Mouse (Mus musculus): ENCODE data around the gene D930007J09Rik. TPM values are rescaled to one million over a fixed set of nuclear protein-coding genes. Genes with fewer than 3 reads are reported as not detected.
A peak's percentile ranks its signal among the peaks of the same experiment; 100 is the strongest.

Gene D930007J09Rik
- total and polyA plus RNA-seq, 3 experiments, result 10.4 TPM; not detected in 2

DNA sequence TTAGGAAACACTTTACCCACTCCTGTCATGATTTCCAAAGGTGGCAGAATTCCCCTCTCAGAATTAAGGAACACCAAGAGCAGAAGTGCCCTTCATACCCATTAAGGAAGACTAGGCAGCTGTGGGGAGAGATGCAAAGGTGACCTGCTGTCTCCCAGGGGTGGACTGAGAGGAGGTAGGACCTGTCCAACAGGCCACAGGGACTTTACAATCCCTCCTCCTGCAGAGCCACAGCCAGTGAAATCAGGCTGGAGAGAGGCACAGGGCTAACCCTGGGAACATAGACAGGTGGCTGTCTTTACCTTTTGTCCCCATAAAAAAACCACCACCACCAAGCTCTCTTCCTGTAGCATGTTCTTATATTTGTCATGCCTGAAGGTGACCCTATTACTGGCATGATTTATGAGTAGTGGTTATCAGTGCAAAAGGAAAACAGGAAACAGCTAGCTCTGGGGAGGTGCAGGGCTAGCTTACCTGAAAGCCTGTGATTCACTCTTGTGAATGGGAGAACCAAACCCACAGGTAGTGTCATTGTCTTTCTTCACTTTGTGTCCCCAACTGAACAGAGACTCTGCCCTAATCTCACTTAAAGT, 47.0 kb upstream of the D930007J09Rik start:
- H3K27ac ChIP-seq (ENCODE audit: control insufficient read depth, low read depth, low read length), result peak overlapping the region; percentile 63
- TF ChIP-seq CHD1 (IDR thresholded peaks at IDR 0.05; ENCODE audit: low read depth, low read length), result no peak
- TF ChIP-seq MXI1 (IDR thresholded peaks at IDR 0.05; ENCODE audit: low read depth, low read length), result no peak; the same call in 1 of the 2 replicates
- TF ChIP-seq MEF2A (IDR thresholded peaks at IDR 0.05; ENCODE audit: extremely low read depth, insufficient replicate concordance, low read depth, low read length, poor library complexity, severe bottlenecking), result no peak
- TF ChIP-seq MAX (IDR thresholded peaks at IDR 0.05; ENCODE audit: low read length), result peak; percentile 11; the same call in 1 of the 2 replicates
- TF ChIP-seq RAD21 (IDR thresholded peaks at IDR 0.05; ENCODE audit: low read depth, low read length), result no peak
- peak; percentile 13; the same call in 1 of the 2 replicates for TF ChIP-seq SIN3A (IDR thresholded peaks at IDR 0.05; ENCODE audit: low read length)
- no peak for TF ChIP-seq CTCF (IDR thresholded peaks at IDR 0.05 in 2 of 3, conservative IDR thresholded peaks at IDR 0.05 in 1 of 3; ENCODE audit: control insufficient read depth in 1 of 3, insufficient read depth in 1 of 3, low read depth in 2 of 3, low read length in 3 of 3, poor library complexity in 1 of 3, severe bottlenecking in 1 of 3)
- no peak for TF ChIP-seq ZC3H11A (IDR thresholded peaks at IDR 0.05; ENCODE audit: low read depth, low read length)
- TF ChIP-seq POLR2A (IDR thresholded peaks at IDR 0.05; ENCODE audit: control insufficient read depth in 1 of 2, insufficient read depth in 1 of 2, low read depth in 1 of 2, low read length in 2 of 2, poor library complexity in 1 of 2), result no peak
- no peak overlapping the region for H3K9ac ChIP-seq (ENCODE audit: control insufficient read depth, low read depth, low read length, poor library complexity, severe bottlenecking)
- H3K27me3 ChIP-seq (ENCODE audit: control insufficient read depth in 1 of 2, insufficient read depth in 2 of 2, low read length in 2 of 2), result no peaks in the 10 kb centered on the region; a peak in 1 of 4 replicates
- peaks cover 10 to 31% of the 10 kb centered on the region in 2 experiments for H3K4me1 ChIP-seq (ENCODE audit: control insufficient read depth in 1 of 2, insufficient read depth in 2 of 2, low read length in 2 of 2)
- no peaks in the 10 kb centered on the region for H3K9me3 ChIP-seq (replicated peaks; ENCODE audit: insufficient read depth, low read length)
- no peak overlapping the region for H3K4me3 ChIP-seq (ENCODE audit: control insufficient read depth in 1 of 2, insufficient read depth in 1 of 2, low read depth in 2 of 2, low read length in 2 of 2)
- peaks cover 0 to 15% of the 10 kb centered on the region in 2 experiments; a peak in 2 of 4 replicates for H3K36me3 ChIP-seq (ENCODE audit: control insufficient read depth in 1 of 2, insufficient read depth in 2 of 2, low read length in 2 of 2)
- no peak for DNase-seq (ENCODE audit: low read depth, low spot score)
- H3K79me2 ChIP-seq (ENCODE audit: control insufficient read depth, insufficient read depth, low read length, poor library complexity), result no peaks in the 10 kb centered on the region

DNA sequence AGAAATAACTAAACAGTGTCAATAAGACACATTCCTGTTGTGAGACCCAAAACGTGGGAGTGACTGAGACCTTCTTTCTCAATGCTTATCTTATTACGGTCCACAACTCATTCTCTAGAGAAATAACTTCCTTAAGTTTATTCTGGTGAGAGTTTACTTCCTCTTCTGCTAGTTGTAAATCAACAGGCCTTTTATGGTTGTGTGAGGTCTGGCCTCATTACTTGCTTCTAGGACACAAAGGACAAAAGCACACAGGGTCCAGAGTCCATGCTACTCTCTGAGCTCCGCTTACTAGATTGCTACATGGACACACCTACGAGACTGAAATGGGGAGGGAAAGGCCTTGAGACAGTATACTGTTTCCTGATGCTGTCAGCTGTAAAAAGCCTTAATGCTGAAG, 46.4 kb upstream of the D930007J09Rik start:
- 0 out of 2 replicates have a peak overlapping the region, but pooled peaks have one; percentile 29 for H3K9ac ChIP-seq (ENCODE audit: control insufficient read depth, low read depth, low read length, poor library complexity, severe bottlenecking)
- H3K9me3 ChIP-seq (replicated peaks; ENCODE audit: insufficient read depth, low read length), result no peaks in the 10 kb centered on the region
- peak overlapping the region; percentile 63 for H3K27ac ChIP-seq (ENCODE audit: control insufficient read depth, low read depth, low read length)
- peaks cover 10 to 31% of the 10 kb centered on the region in 2 experiments for H3K4me1 ChIP-seq (ENCODE audit: control insufficient read depth in 1 of 2, insufficient read depth in 2 of 2, low read length in 2 of 2)
- H3K79me2 ChIP-seq (ENCODE audit: control insufficient read depth, insufficient read depth, low read length, poor library complexity), result no peaks in the 10 kb centered on the region
- DNase-seq (ENCODE audit: low read depth, low spot score), result peak; percentile 72
- no peak overlapping the region for H3K4me3 ChIP-seq (ENCODE audit: control insufficient read depth in 1 of 2, insufficient read depth in 1 of 2, low read depth in 2 of 2, low read length in 2 of 2)
- no peaks in the 10 kb centered on the region; a peak in 1 of 4 replicates for H3K27me3 ChIP-seq (ENCODE audit: control insufficient read depth in 1 of 2, insufficient read depth in 2 of 2, low read length in 2 of 2)
- H3K36me3 ChIP-seq (ENCODE audit: control insufficient read depth in 1 of 2, insufficient read depth in 2 of 2, low read length in 2 of 2), result peaks cover 0 to 15% of the 10 kb centered on the region in 2 experiments; a peak in 2 of 4 replicates
- no peak for TF ChIP-seq POLR2A (IDR thresholded peaks at IDR 0.05; ENCODE audit: control insufficient read depth in 1 of 2, insufficient read depth in 1 of 2, low read depth in 1 of 2, low read length in 2 of 2, poor library complexity in 1 of 2)
- TF ChIP-seq POLR2AphosphoS5 (IDR thresholded peaks at IDR 0.05; ENCODE audit: borderline replicate concordance, low read depth, low read length), result no peak
- TF ChIP-seq GATA1 (IDR thresholded peaks at IDR 0.05; ENCODE audit: low read depth, low read length), result peak; percentile 54; the same call in 1 of the 2 replicates
- TF ChIP-seq MAX (IDR thresholded peaks at IDR 0.05; ENCODE audit: low read length), result no peak
- 0 out of 2 replicates have a peak, but pooled peaks have one; percentile 23 for TF ChIP-seq ELF1 (IDR thresholded peaks at IDR 0.05; ENCODE audit: low read depth, low read length)
- TF ChIP-seq MAFK (IDR thresholded peaks at IDR 0.05; ENCODE audit: borderline replicate concordance, low read depth, low read length), result no peak
- TF ChIP-seq CTCF (IDR thresholded peaks at IDR 0.05 in 2 of 3, conservative IDR thresholded peaks at IDR 0.05 in 1 of 3; ENCODE audit: control insufficient read depth in 1 of 3, insufficient read depth in 1 of 3, low read depth in 2 of 3, low read length in 3 of 3, poor library complexity in 1 of 3, severe bottlenecking in 1 of 3), result no peak
- no peak for TF ChIP-seq NRF1 (IDR thresholded peaks at IDR 0.05; ENCODE audit: insufficient read depth, low read depth, low read length, poor library complexity, severe bottlenecking)
- no peak for TF ChIP-seq BHLHE40 (IDR thresholded peaks at IDR 0.05; ENCODE audit: borderline replicate concordance, low read depth, low read length)
- TF ChIP-seq TAL1 (IDR thresholded peaks at IDR 0.05; ENCODE audit: low read length), result no peak
- TF ChIP-seq SMC3 (IDR thresholded peaks at IDR 0.05; ENCODE audit: low read depth, low read length), result no peak
- no peak for TF ChIP-seq ZKSCAN1 (IDR thresholded peaks at IDR 0.05; ENCODE audit: low read depth, low read length)
- no peak for TF ChIP-seq NELFE (IDR thresholded peaks at IDR 0.05; ENCODE audit: low read depth, low read length)
- no peak for TF ChIP-seq CHD2 (IDR thresholded peaks at IDR 0.05; ENCODE audit: low read length)
- TF ChIP-seq MXI1 (IDR thresholded peaks at IDR 0.05; ENCODE audit: low read depth, low read length), result no peak
- TF ChIP-seq HCFC1 (IDR thresholded peaks at IDR 0.05; ENCODE audit: low read depth, low read length), result no peak
- TF ChIP-seq USF1 (IDR thresholded peaks at IDR 0.05; ENCODE audit: low read depth, low read length), result no peak
- no peak for TF ChIP-seq CHD1 (IDR thresholded peaks at IDR 0.05; ENCODE audit: low read depth, low read length)
- no peak for TF ChIP-seq TCF12 (IDR thresholded peaks at IDR 0.05; ENCODE audit: low read depth, low read length)
- no peak for TF ChIP-seq TBP (IDR thresholded peaks at IDR 0.05; ENCODE audit: low read depth, low read length)
- TF ChIP-seq MAZ (IDR thresholded peaks at IDR 0.05; ENCODE audit: low read depth, low read length), result no peak
- no peak; the same call in 1 of the 2 replicates for TF ChIP-seq ETS1 (IDR thresholded peaks at IDR 0.05; ENCODE audit: low read depth, low read length)
- peak; percentile 34; the same call in 1 of the 2 replicates for TF ChIP-seq SIN3A (IDR thresholded peaks at IDR 0.05; ENCODE audit: low read length)
- no peak for TF ChIP-seq ZC3H11A (IDR thresholded peaks at IDR 0.05; ENCODE audit: low read depth, low read length)
- TF ChIP-seq JUND (IDR thresholded peaks at IDR 0.05; ENCODE audit: low read depth, low read length), result no peak
- TF ChIP-seq USF2 (IDR thresholded peaks at IDR 0.05; ENCODE audit: borderline replicate concordance in 1 of 2, insufficient read depth in 1 of 2, low read depth in 1 of 2, low read length in 2 of 2), result no peak
